Mouse (Mus musculus): ENCODE results near the gene Tex19.1. TPM values are rescaled to one million over a fixed set of nuclear protein-coding genes. Genes with fewer than 3 reads are reported as not detected.

The Tex19.1 gene
- total RNA-seq, 2 experiments from 2014 or later = not detected

DNA sequence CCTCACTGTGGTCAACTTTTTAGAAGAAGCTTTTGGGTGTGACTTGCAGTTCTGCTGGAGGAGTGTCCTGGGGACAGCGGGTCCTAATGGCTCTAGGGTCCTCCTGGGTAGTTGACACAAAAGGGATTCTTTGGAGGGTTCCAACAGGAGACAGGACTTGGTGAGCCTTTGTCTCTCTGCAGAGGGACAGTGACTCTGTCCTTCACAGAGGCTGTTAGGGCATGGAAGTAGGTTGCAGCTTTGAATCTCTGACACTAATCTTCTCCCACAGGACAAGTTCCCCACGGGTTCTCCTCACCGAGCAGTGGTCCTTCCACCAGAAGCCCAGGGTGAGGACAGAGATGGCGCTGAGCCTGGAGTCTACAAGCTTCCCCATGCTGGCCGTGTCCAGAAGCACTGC is 14.0 kb downstream of the Tex19.1 start, which contains the start of gene Uts2r:
Gene Uts2r (plus strand): TSS at position 301 of the 400 bp plus-strand sequence.
- no peak for DNase-seq
- TF ChIP-seq CTCF (IDR thresholded peaks at IDR 0.05) = no peak
- intact Hi-C loops (cut with DNase I) = no loop called here
- peak within 1 kb of the TSS; percentile 88 for H3K27ac ChIP-seq
- peak within 1 kb of the TSS; percentile 48 for H3K4me3 ChIP-seq

DNA sequence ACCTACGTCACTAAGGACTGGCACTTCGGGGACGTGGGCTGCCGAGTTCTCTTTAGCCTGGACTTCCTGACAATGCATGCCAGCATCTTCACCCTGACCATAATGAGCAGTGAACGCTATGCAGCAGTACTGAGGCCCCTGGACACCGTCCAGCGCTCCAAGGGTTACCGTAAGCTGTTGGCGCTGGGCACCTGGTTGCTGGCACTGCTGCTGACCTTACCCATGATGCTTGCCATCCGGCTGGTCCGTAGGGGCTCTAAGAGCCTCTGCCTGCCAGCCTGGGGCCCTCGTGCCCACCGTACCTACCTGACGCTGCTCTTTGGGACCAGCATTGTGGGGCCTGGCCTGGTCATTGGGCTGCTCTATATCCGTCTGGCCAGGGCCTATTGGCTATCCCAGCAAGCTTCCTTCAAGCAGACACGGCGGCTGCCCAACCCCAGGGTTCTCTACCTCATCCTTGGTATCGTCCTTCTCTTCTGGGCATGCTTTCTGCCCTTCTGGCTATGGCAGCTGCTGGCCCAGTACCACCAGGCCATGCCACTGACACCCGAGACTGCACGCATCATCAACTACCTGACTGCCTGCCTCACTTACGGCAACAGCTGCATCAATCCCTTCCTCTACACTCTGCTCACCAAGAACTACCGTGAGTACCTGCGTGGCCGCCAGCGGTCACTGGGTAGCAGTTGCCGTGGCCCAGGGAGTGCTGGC is 14.8 kb downstream of the Tex19.1 start:
- TF ChIP-seq CTCF (IDR thresholded peaks at IDR 0.05) = no peak
- peak; percentile 90 for DNase-seq
- intact Hi-C loops (cut with DNase I) = no loop called here
- Histone ChIP-seq H3K4me3 (peak overlapping the region; percentile 48), H3K27ac (peak overlapping the region; percentile 88)

GRCm38 (mm10) chr11:121163751-121164150 is 17.8 kb downstream of the Tex19.1 start:
- Histone ChIP-seq H3K27ac (peak overlapping the region; percentile 76), H3K4me3 (no peak overlapping the region)
- intact Hi-C loops (cut with DNase I) = no loop called here
- no peak for TF ChIP-seq CTCF (IDR thresholded peaks at IDR 0.05)
- DNase-seq = no peak

- intact Hi-C loops (cut with DNase I) = no loop called here
- TF ChIP-seq CTCF (IDR thresholded peaks at IDR 0.05) = no peak
- H3K4me3 ChIP-seq = no peak overlapping the region
- DNase-seq = peak; percentile 73
- H3K27ac ChIP-seq = peak overlapping the region; percentile 71
Measured at GRCm38 (mm10) chr11:121173203-121173602, 27.3 kb downstream of the Tex19.1 start.

DNA sequence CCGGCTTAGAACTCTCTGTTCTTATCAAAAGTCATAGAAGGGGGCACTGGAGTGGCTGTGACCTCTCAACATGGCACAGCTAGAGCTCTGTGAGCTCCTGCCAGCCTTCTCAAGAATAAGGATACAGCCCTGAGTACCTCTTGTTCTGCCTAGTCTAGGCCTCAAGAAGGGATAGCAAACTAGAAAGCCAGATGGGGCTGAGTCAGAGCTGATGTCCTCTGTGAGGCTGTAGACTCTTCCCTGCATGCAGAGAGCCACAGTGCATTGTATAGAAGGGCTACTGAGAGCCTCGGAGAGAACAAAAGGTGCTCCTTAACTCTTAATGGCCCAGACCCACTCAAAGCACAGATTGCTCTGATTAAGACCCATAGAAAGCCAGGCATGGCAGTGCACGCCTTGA is 28.3 kb downstream of the Tex19.1 start:
- TF ChIP-seq CTCF (IDR thresholded peaks at IDR 0.05) = no peak
- Histone ChIP-seq H3K27ac (peak overlapping the region; percentile 71), H3K4me3 (no peak overlapping the region)
- intact Hi-C loops (cut with DNase I) = no loop called here
- DNase-seq = no peak

DNA sequence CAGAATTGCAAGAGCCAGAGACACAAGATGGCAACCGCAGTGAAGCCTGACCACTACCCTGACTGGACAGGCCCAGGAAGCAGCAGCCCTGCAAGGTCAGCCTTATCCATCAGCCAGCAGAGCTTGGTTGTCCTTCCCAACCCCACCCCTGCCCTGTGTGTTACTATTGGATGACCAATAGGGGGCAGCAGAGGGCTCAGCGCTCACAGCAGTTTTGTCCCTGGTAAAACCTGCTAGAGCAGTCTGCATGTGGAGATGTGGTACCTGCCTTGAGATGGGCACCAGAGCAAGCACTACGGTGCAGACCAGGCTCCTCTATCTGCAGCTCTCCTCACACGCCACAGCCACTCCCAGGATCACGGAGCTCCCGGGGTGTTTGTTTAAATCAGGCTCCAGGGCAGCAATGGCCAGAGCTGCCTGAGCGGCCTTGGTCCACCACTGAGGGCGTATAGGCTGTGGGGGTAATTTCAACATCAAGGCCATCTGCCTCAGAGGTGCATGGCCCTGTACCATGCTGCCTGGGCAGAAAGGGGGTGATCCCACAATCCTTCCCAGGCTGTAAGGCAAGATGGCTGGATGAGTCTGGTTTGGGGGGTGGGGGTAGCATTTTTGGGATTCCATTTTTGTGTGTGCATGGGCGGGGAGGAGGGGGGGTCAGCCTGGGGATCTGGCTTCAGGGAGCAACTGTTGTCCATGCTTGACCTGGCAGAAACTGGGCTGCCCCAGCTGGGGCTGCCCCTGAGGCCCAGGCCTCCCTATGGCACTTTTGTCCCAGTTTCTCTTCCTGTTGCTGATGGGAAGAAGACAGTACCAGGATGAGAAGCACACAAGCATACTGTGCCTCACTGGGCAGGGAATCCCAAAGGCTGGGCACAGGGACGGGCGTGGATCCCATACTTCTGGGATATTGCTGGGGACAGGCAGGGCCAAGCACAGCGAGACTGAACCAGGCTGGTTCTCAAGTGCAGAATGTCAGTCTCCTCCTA is 30.6 kb downstream of the Tex19.1 start:
- no peak overlapping the region for H3K4me3 ChIP-seq
- intact Hi-C loops (cut with DNase I) = no loop called here
- H3K27ac ChIP-seq = no peak overlapping the region; the same call in 1 of the 2 replicates
- peak; percentile 83 for TF ChIP-seq CTCF (IDR thresholded peaks at IDR 0.05)
- DNase-seq = peak; percentile 65

DNA sequence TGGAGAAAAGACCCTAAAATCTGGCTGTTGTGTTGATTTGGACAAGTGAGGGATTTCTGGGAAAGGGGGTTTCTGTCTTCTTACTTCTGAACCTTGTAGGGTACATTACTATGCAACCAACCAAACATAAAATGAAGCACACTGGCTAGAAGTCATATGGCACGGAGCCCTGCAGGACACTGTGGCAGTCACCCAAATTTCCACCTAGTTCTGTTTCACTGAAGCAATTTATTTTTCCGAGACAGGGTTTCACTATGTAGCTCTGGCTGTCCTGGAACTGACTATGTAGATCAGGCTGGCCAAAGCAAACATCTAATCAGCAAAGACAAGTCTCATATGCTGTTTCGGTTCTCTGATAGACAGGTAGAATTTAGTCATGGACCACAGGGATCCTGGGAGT is 43.7 kb downstream of the Tex19.1 start:
- TF ChIP-seq CTCF (IDR thresholded peaks at IDR 0.05) = no peak
- H3K27ac ChIP-seq = peak overlapping the region; percentile 35
- peak; percentile 63 for DNase-seq
- no peak overlapping the region for H3K4me3 ChIP-seq
- intact Hi-C loops (cut with DNase I) = no loop called here

DNA sequence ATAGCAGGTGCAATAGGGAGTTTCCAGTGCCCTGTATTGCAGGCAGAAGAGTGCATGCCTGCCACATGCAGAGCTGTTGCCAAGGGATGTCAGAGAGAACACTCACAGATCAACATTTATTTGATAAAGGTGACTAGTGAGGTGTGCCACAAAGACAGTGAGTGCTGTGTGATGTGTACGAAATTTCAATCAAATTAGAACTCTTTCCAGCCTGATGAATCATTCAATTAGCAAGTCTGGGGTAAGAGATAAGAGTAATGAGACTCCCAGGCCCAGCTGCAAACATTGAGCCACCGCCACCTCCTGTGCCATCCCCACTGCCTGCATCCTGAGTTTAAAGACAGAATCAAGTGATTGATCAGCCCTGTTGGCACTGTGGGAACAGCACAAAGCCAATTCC is 46.8 kb downstream of the Tex19.1 start:
- no peak for TF ChIP-seq CTCF (IDR thresholded peaks at IDR 0.05)
- Histone ChIP-seq H3K27ac (no peak overlapping the region), H3K4me3 (no peak overlapping the region)
- intact Hi-C loops (cut with DNase I) = no loop called here
- DNase-seq = no peak

DNA sequence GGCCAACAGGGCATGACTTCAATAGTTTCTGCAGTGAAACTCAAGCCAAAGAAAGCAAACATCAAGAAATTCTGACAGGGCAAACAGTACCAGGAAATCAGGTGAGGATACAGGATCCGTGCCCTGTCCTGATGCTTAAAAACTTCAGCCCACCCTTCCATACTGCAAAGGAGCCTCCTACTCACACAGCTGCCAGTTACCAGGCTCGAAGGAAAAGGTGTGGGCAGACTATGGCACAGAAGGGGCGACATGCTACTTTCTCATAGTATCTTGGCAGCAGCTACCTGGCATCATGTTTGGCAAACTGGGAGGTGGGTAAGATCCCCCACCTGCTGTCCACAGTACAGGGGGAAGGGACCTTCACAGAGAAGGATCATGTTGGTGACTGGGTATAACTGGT is 47.5 kb downstream of the Tex19.1 start:
- no peak for DNase-seq
- TF ChIP-seq CTCF (IDR thresholded peaks at IDR 0.05) = no peak
- no peak overlapping the region for H3K4me3 ChIP-seq
- H3K27ac ChIP-seq = no peak overlapping the region
- intact Hi-C loops (cut with DNase I) = no loop called here

Other genes starting within 250 kb of the Tex19.1 start
- gene Ccdc57, start 213.3 kb upstream of the Tex19.1 start, total RNA-seq (2021) = 1 to 10 TPM; 3.4 to 3.6 TPM
- gene Slc16a3, start 197.7 kb upstream of the Tex19.1 start, total RNA-seq (2021) = 100 to 1,000 TPM; 295 to 479 TPM
- 10 to 100 TPM; 50.0 to 53.7 TPM for gene Csnk1d, start 154.8 kb upstream of the Tex19.1 start, total RNA-seq (2021)
- not detected for gene Cd7, start 106.7 kb upstream of the Tex19.1 start, total RNA-seq (2021)
- gene Sectm1b, start 82.6 kb upstream of the Tex19.1 start, total RNA-seq (2021) = not detected
- gene Sectm1a, start 64.9 kb upstream of the Tex19.1 start, total RNA-seq (2021) = not detected
- gene Tex19.2, start 27.5 kb upstream of the Tex19.1 start, total RNA-seq (2021) = not detected
- 1 to 10 TPM; 1.4 to 3.1 TPM for gene Uts2r, start 14.1 kb downstream of the Tex19.1 start, total RNA-seq (2021)
- gene Hexdc, start 58.3 kb downstream of the Tex19.1 start, total RNA-seq (2021) = 1 to 10 TPM; 7.5 to 9.6 TPM
- 10 to 100 TPM; 11.4 to 14.1 TPM for gene Ogfod3, start 58.6 kb downstream of the Tex19.1 start, total RNA-seq (2021)
- 1 to 10 TPM; 3.3 to 3.6 TPM for gene Cybc1, start 83.2 kb downstream of the Tex19.1 start, total RNA-seq (2021)
- gene Narf, start 91.1 kb downstream of the Tex19.1 start, total RNA-seq (2021) = 100 to 1,000 TPM; 106 to 133 TPM
- 10 to 100 TPM; 30.1 to 32.9 TPM for gene Foxk2, start 113.8 kb downstream of the Tex19.1 start, total RNA-seq (2021)
- gene Wdr45b, start 208.3 kb downstream of the Tex19.1 start, total RNA-seq (2021) = 10 to 100 TPM; 21.1 to 21.6 TPM
- 10 to 100 TPM in 1 of 2 experiments, 1 to 10 TPM in 1; 9.9 to 11.8 TPM for gene Rab40b, start 242.1 kb downstream of the Tex19.1 start, total RNA-seq (2021)

All from gastrocnemius, adult 2 months (tissue).